Mouse (Mus musculus) intestine, embryonic 15.5 days (tissue): ENCODE data around the gene Sparcl1. TPM values are rescaled to one million over a fixed set of nuclear protein-coding genes. Genes with fewer than 3 reads are reported as not detected.

Source experiments
- ATAC-seq: fragments of 200-750 bp; cut with Nextera tagmentation; 2 replicates; pipeline ENCODE4 v1.8.0; 2017; ENCODE audit warnings: moderate TSS enrichment, moderate library complexity
- H3K27ac ChIP-seq: fragments of 300-500 bp; sonication (generic); 2 replicates; pipeline ENCODE4 v1.5.1; 2015; ENCODE audit warnings: mild to moderate bottlenecking, inconsistent platforms
- H3K27me3 ChIP-seq: fragments of 300-500 bp; sonication (generic); replicated peaks from 2 replicates; pipeline ENCODE4 v1.6.1; 2015; ENCODE audit warnings: inconsistent platforms
- H3K36me3 ChIP-seq: fragments of 300-500 bp; sonication (generic); 2 replicates; pipeline ENCODE4 v1.6.1; 2015; ENCODE audit warnings: inconsistent platforms
- H3K4me1 ChIP-seq: fragments of 300-500 bp; sonication (generic); replicated peaks from 2 replicates; pipeline ENCODE4 v1.6.1; 2015; ENCODE audit warnings: inconsistent platforms
- H3K4me2 ChIP-seq: fragments of 300-500 bp; sonication (generic); replicated peaks from 2 replicates; pipeline ENCODE4 v1.6.1; 2015; ENCODE audit warnings: mild to moderate bottlenecking, inconsistent platforms
- H3K4me3 ChIP-seq: fragments of 300-500 bp; sonication (generic); replicated peaks from 2 replicates; pipeline ENCODE4 v1.5.1; 2015; ENCODE audit warnings: inconsistent platforms
- H3K9ac ChIP-seq: fragments of 300-500 bp; sonication (generic); 2 replicates; pipeline ENCODE4 v1.6.1; 2015; ENCODE audit warnings: inconsistent platforms
- H3K9me3 ChIP-seq: fragments of 300-500 bp; sonication (generic); 2 replicates; pipeline ENCODE4 v1.6.1; 2016; ENCODE audit warnings: inconsistent platforms
- WGBS: fragments of 180-500 bp; shearing (Covaris S2); methylation state at CpG from one replicate; pipeline ENCODE4 v1.1.7; 2015; 5-methylcytosine and 5-hydroxymethylcytosine counted together
- polyA plus RNA-seq: library from polyadenylated mRNA; unstranded; fragments of >200 nt; fragmentation: Nextera tagmentation; extraction: Ambion mirVana; gene quantifications from 2 replicates; pipeline ENCODE4 v1.2.1, GENCODE M21; 2015

Gene Sparcl1
- polyA plus RNA-seq, 1 experiment from 2014 or later = 198 TPM

GRCm38 (mm10) chr5:104035066-104035465 lies 78.5 kb downstream of the Sparcl1 start:
- H3K9ac ChIP-seq = no peak overlapping the region
- ATAC-seq = no peak
- H3K4me2 ChIP-seq = no peak overlapping the region

DNA sequence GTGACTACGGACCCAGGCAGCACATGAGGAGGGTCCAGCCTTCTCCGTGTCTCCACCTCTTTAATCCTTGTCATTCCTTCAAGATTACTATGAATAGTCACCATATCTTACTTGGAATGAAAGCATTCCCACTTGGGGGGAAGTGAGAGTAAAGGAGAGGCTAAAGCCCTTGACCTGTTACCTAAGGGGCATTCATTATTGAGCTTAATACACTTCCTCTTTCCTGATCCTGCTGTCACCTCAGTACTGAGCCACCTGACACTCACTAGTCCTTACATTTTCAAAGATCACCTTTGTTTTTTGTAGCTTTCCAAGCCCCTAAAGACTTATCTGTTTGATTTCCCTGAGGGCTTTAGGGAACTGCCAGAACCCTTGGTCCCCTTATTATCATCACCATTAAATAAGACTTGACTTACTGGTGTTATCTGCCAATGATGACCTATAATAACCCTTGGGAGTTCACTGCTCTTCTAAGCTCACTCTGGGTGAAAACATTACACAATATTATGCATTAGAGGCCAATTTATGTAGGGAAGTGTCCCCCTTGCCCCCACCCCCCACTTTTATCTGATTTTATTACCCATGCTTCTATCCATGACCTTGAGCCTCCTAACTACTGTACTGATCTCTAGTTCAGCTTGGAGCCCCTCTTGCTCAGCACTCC lies 81.0 kb downstream of the Sparcl1 start:
- no peak overlapping the region for H3K4me2 ChIP-seq
- 85% methylated on average over 2 of the region's 2 CpGs for WGBS

More at GRCm38 (mm10) chr5:104035066-104035465, 78.5 kb downstream of the Sparcl1 start:
- Histone ChIP-seq H3K9me3 (no peaks in the 10 kb centered on the region), H3K4me3 (no peak overlapping the region), H3K27ac (no peak overlapping the region), H3K27me3 (no peaks in the 10 kb centered on the region), H3K36me3 (no peaks in the 10 kb centered on the region), H3K4me1 (no peaks in the 10 kb centered on the region)

More for the DNA sequence above, 81.0 kb downstream of the Sparcl1 start:
- Histone ChIP-seq H3K4me1 (no peaks in the 10 kb centered on the region), H3K9ac (no peak overlapping the region), H3K36me3 (no peaks in the 10 kb centered on the region), H3K4me3 (no peak overlapping the region), H3K9me3 (no peaks in the 10 kb centered on the region), H3K27me3 (no peaks in the 10 kb centered on the region), H3K27ac (no peak overlapping the region)
- ATAC-seq = no peak; the same call in 1 of the 2 replicates

Other genes with a start within 250 kb of the Sparcl1 start
- 8.2 and 8.5 TPM in 2 replicates for gene Klhl8, start 202.5 kb downstream of the Sparcl1 start, polyA plus RNA-seq
- 22.0 and 24.0 TPM in 2 replicates for gene Hsd17b13, start 136.3 kb downstream of the Sparcl1 start, polyA plus RNA-seq
- 8.2 and 8.4 TPM in 2 replicates for gene Hsd17b11, start 91.8 kb downstream of the Sparcl1 start, polyA plus RNA-seq
- 61.7 and 63.6 TPM in 2 replicates for gene Nudt9, start 67.4 kb downstream of the Sparcl1 start, polyA plus RNA-seq
- not detected in 2 replicates for gene Gm17660, start 36.1 kb downstream of the Sparcl1 start, polyA plus RNA-seq
- gene Dspp, start 57.0 kb upstream of the Sparcl1 start, polyA plus RNA-seq = not detected in 2 replicates
- 0.61 and 0.72 TPM in 2 replicates for gene Dmp1, start 88.9 kb upstream of the Sparcl1 start, polyA plus RNA-seq
- 0.13 TPM in 1 of 2 replicates, not detected in the other for gene Ibsp, start 185.4 kb upstream of the Sparcl1 start, polyA plus RNA-seq
- not detected in 2 replicates for gene Mepe, start 211.6 kb upstream of the Sparcl1 start, polyA plus RNA-seq